Mouse (Mus musculus) forebrain, embryonic 10.5 days (tissue): ENCODE results near the gene Dctn5. TPM values are rescaled to one million over a fixed set of nuclear protein-coding genes. Genes with fewer than 3 reads are reported as not detected.

Source experiments
- DNase-seq: peaks from one replicate; pipeline ENCODE4 v3.0.0-alpha.2; 2017; ENCODE audit warnings: low spot score; ENCODE audit errors: extremely low spot score
- H3K27ac ChIP-seq: fragments of 300-500 bp; sonication (generic); 2 replicates; pipeline ENCODE4 v1.5.1; 2016; ENCODE audit warnings: mild to moderate bottlenecking
- H3K27me3 ChIP-seq: fragments of 300-500 bp; sonication (generic); 2 replicates; pipeline ENCODE4 v1.6.1; 2016; ENCODE audit warnings: mild to moderate bottlenecking; ENCODE audit not compliant: poor library complexity, severe bottlenecking
- H3K36me3 ChIP-seq: fragments of 300-500 bp; sonication (generic); replicated peaks from 2 replicates; pipeline ENCODE4 v1.6.1; 2016; ENCODE audit warnings: mild to moderate bottlenecking, moderate library complexity
- H3K4me1 ChIP-seq: fragments of 300-500 bp; sonication (generic); 2 replicates; pipeline ENCODE4 v1.6.1; 2016
- H3K4me3 ChIP-seq: fragments of 300-500 bp; sonication (generic); 2 replicates; pipeline ENCODE4 v1.5.1; 2016; ENCODE audit warnings: mild to moderate bottlenecking, moderate library complexity
- H3K9me3 ChIP-seq: fragments of 300-500 bp; sonication (generic); 2 replicates; pipeline ENCODE4 v1.6.1; 2016; ENCODE audit warnings: mild to moderate bottlenecking, moderate library complexity
- WGBS: fragments of 180-500 bp; shearing (Covaris S2); methylation state at CpG from one replicate; pipeline ENCODE4 v1.1.7; 2016; 5-methylcytosine and 5-hydroxymethylcytosine counted together
- polyA plus RNA-seq: library from polyadenylated mRNA; unstranded; fragments of >200 nt; fragmentation: Nextera tagmentation; extraction: Ambion mirVana; gene quantifications from 2 replicates; pipeline ENCODE4 v1.2.1, GENCODE M21; 2016

The Dctn5 gene
- polyA plus RNA-seq, 1 experiment from 2014 or later = 118 TPM

DNA sequence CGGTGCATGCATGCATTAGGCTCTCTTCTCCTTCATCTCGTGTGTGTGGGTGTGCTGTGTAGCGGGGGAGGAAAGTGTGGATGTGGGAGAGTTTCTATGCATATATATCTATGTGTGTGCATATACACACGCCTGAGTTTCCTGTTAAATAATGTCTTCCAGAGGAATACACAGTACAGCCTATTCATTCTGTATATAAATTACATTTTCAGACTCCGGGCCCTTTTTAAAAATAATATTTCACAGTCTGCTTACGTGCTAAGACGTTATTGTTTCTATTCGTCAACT lies 441 bp downstream of the Dctn5 start:
- H3K27me3 ChIP-seq = no peaks in the 10 kb centered on the region
- peak overlapping the region; percentile 93 for H3K4me3 ChIP-seq
- 22% methylated on average over 8 of the region's 8 CpGs for WGBS
- H3K4me1 ChIP-seq = peaks cover 20% of the 10 kb centered on the region
- H3K9me3 ChIP-seq = no peaks in the 10 kb centered on the region
- peaks cover 57% of the 10 kb centered on the region for H3K36me3 ChIP-seq
- peak overlapping the region; percentile 93 for H3K27ac ChIP-seq
- DNase-seq = no peak

DNA sequence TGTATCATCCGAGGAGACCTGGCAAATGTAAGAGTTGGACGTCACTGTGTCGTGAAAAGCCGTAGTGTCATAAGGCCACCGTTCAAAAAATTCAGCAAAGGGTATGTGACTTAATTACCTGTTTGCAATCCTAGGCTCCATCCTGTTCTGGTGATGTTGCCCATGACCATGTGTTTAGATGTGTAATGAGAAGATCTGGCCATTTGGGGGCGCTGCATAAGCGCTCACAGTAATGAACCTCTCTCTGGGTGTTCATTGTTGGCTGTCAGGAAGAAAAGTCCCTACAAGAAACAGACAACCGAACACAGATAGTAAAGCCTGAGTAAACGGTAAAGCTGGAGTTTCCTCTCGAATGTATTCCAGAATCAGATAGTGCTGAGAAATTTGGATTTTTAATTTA lies 2.2 kb downstream of the Dctn5 start:
- Histone ChIP-seq H3K27me3 (no peaks in the 10 kb centered on the region), H3K36me3 (peaks cover 58% of the 10 kb centered on the region), H3K4me3 (no peak overlapping the region), H3K27ac (no peak overlapping the region), H3K9me3 (no peaks in the 10 kb centered on the region), H3K4me1 (peaks cover 20% of the 10 kb centered on the region)
- 75% methylated on average over 10 of the region's 10 CpGs for WGBS
- DNase-seq = no peak

DNA sequence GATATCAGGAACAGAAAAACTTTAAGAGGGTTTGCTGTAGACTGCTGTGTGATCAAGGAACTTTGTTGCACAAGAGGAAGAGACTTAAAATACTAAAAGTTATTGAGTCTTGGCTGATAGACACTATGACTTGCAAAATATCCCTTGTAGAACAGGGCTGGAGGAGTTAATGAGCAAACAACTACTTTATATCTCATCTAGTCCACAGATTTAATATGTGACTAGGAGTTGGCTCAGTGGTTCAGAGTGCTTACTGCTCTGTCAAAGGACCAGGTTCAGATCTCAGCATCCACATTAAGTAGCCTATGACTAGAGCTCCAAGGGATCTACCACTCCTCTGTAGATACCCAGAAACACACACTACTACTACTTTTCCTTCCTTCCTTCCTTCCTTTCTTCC lies 4.2 kb downstream of the Dctn5 start:
- no peak overlapping the region for H3K27ac ChIP-seq
- no peak for DNase-seq
- no peaks in the 10 kb centered on the region for H3K27me3 ChIP-seq
- no peaks in the 10 kb centered on the region for H3K9me3 ChIP-seq
- H3K4me3 ChIP-seq = no peak overlapping the region
- peaks cover 9% of the 10 kb centered on the region for H3K4me1 ChIP-seq
- H3K36me3 ChIP-seq = peaks cover 78% of the 10 kb centered on the region

DNA sequence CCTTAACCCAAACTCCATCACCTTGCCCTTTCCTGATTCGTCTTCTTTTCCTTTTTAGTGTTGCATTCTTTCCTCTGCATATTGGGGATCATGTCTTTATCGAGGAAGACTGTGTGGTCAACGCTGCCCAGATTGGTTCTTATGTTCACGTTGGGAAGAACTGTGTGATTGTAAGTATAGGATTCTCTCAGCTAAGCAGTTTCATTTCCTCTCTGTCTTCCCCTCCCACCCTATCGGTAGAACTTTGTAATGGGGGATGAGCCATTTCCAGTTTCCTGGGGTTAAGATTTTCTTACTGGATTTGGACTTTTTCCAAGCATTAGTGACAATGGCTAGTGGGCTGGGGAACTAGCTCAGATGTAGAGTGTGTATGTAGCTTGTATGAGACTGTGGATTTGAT lies 5.3 kb downstream of the Dctn5 start:
- Histone ChIP-seq H3K36me3 (peaks cover 89% of the 10 kb centered on the region), H3K27me3 (no peaks in the 10 kb centered on the region)
- WGBS = 96% methylated on average over 5 of the region's 5 CpGs

DNA sequence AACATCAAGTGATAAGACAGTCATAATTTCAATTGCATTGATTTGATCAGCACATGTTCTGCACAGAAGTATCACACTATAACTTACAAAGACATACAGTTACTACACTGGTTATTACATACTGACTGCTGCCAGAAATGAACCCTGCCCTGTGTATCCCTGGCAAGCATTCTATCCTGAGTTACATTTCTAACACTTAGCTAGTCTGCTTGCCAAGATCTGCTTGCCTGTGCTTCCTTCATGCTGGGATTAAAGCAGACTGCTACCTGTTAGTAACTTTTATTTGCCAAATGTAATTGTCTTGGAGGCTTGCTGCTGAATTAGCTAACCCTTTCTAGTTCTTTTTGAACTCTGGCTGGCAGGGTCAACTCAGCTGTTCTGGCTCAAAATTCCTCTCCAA lies 8.2 kb downstream of the Dctn5 start:
- no peak for DNase-seq
- Histone ChIP-seq H3K36me3 (peaks cover 98% of the 10 kb centered on the region), H3K27me3 (no peaks in the 10 kb centered on the region), H3K9me3 (no peaks in the 10 kb centered on the region), H3K4me1 (no peaks in the 10 kb centered on the region), H3K4me3 (no peak overlapping the region), H3K27ac (no peak overlapping the region)

More for the DNA sequence above, 5.3 kb downstream of the Dctn5 start:
- Histone ChIP-seq H3K4me3 (no peak overlapping the region), H3K4me1 (peaks cover 7% of the 10 kb centered on the region), H3K9me3 (no peaks in the 10 kb centered on the region), H3K27ac (no peak overlapping the region)
- no peak for DNase-seq

DNA sequence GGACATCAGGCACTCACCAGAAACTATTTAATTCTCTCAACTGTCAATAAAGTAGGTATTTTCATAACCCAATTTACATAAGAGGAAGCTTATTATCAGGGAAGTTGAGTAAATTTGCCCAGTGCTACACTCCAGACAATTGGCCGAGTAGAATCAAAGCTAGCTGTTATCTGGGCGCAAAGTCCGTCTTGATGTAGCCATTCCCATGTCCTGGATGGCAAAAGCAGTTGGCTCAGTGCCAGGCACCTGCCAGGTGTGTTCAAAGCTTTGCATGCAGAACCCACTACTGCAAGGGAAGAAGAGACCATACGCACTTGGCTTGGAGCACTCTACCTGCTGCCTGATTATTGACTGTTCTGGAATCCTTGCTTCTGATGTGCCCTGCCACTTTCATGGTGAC lies 19.6 kb downstream of the Dctn5 start:
- H3K36me3 ChIP-seq = peaks cover 37% of the 10 kb centered on the region
- 96% methylated on average over 4 of the region's 4 CpGs for WGBS

DNA sequence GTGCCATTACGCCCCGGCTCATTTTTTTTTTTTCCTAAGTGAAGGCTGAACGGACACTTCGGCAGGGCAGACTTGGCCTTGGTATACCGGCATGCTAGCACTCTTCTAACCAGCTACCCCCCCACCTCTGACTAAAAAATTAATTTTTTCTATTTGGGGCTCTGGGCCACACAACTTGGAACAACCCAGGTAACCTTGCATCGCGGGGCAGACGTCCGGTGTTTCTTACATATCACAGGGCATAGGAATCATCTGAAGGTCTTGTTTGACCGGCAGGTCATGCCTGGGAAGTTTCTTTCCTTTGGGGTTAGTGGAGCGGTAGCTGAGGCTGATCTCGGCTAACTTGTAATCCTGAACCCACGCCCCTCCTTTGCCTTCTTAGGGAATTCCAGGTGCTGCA lies 25.6 kb downstream of the Dctn5 start:
- no peaks in the 10 kb centered on the region for H3K27me3 ChIP-seq
- H3K4me1 ChIP-seq = peaks cover 48% of the 10 kb centered on the region
- H3K4me3 ChIP-seq = peak overlapping the region; percentile 84
- no peak for DNase-seq
- peak overlapping the region; percentile 94 for H3K27ac ChIP-seq
- 8% methylated on average over 13 of the region's 13 CpGs for WGBS
- peaks cover 34% of the 10 kb centered on the region for H3K36me3 ChIP-seq
- no peaks in the 10 kb centered on the region for H3K9me3 ChIP-seq

More for the DNA sequence above, 19.6 kb downstream of the Dctn5 start:
- no peak for DNase-seq
- no peaks in the 10 kb centered on the region for H3K27me3 ChIP-seq
- H3K4me3 ChIP-seq = no peak overlapping the region
- H3K9me3 ChIP-seq = no peaks in the 10 kb centered on the region
- peaks cover 4% of the 10 kb centered on the region for H3K4me1 ChIP-seq
- H3K27ac ChIP-seq = no peak overlapping the region

DNA sequence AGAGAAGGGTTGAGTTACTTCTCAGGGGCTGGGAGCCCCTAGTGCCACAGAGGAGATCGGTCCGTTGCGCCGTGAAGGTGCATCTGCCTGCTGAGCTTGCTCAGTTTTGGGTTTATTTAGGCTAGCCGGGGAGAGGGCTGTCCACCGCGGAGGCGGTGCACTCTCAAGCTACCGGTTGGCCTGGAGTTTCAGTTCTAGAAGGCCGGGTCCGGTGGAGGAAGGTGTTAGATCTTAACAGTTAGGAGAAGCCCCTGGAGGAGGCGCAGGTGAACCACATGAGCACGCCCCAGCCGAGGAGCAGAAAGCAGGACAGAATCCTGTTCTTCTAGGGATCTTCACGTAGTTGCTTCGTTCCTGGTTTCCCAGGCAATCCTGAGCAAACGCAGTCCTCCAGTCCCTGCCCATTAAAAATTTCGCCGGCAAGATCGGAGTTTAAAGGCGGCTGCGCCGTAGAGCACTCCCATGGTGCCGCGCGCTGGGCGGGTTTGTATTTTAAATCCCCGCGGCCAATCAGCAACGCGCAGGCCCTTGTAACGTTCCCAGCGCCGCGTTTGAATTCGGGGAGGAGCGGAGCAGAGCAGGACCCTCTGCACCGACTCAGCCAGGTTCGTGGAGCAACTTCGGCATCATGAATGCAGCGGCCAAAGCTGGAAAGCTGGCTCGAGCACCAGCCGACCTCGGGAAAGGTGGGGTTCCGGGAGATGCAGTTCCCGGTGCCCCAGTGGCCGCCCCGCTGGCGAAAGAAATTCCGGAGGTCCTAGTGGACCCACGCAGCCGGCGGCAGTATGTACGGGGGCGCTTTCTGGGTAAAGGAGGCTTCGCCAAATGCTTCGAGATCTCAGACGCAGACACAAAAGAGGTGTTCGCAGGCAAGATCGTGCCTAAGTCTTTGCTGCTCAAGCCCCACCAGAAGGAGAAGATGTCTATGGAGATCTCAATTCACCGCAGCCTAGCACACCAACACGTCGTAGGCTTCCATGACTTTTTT lies 26.4 kb downstream of the Dctn5 start, which contains the start of gene Plk1:
Gene Plk1 (plus strand): TSS at position 525 of the 988 bp plus-strand sequence.
- Histone ChIP-seq H3K4me3 (peak within 1 kb of the TSS; percentile 84), H3K9me3 (no peaks in the 10 kb centered on the region), H3K4me1 (peaks cover 48% of the 10 kb centered on the region), H3K27me3 (no peaks in the 10 kb centered on the region), H3K27ac (peak within 1 kb of the TSS; percentile 94), H3K36me3 (peaks cover 39% of the 10 kb centered on the region)
- under 1% methylated on average over 63 of the region's 63 CpGs for WGBS
- peak; percentile 92 for DNase-seq

DNA sequence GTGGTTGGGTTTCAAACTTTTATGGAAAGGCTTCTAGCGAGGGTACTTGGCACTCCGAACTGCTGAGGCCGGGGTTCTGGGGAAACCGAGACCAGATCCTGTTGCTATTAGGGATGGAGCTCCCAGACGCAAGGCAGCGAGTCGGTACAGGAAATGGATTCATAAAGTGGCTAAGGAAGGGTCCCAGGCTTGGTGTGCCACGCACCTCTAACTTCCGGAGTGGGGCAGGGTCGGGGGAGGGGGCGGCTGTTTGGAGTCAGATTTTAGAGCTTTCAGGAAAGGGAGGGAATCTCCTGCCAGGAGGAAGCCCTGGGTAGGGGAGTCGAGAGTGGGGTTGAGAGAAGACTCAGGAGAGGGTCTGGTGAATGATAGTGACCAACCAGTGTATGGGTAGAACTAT lies 27.2 kb downstream of the Dctn5 start:
- H3K27ac ChIP-seq = peak overlapping the region; percentile 94
- no peaks in the 10 kb centered on the region for H3K9me3 ChIP-seq
- H3K4me1 ChIP-seq = peaks cover 48% of the 10 kb centered on the region
- H3K36me3 ChIP-seq = peaks cover 47% of the 10 kb centered on the region
- WGBS = under 1% methylated on average over 12 of the region's 12 CpGs
- no peaks in the 10 kb centered on the region for H3K27me3 ChIP-seq
- peak; percentile 41 for DNase-seq
- peak overlapping the region; percentile 84 for H3K4me3 ChIP-seq

DNA sequence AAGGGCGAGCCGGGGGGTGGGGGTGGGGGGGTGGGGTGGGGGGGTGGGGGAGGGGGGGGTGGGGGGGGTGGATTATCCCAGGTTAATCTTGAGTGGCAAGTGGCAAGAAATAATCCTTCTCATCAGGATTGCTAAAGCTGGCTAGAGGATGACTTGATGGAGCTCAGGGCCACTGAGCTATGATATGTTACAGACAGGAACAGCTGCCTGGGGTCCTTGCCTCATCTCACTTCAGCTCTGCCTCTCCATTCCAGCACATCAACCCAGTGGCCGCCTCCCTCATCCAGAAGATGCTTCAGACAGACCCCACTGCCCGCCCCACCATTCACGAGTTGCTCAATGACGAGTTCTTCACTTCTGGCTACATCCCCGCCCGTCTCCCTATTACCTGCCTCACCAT lies 30.9 kb downstream of the Dctn5 start:
- H3K9me3 ChIP-seq = no peaks in the 10 kb centered on the region
- H3K36me3 ChIP-seq = peaks cover 85% of the 10 kb centered on the region
- no peaks in the 10 kb centered on the region for H3K27me3 ChIP-seq
- no peak for DNase-seq
- no peak overlapping the region for H3K27ac ChIP-seq
- 92% methylated on average over 6 of the region's 8 CpGs for WGBS
- no peak overlapping the region for H3K4me3 ChIP-seq
- peaks cover 31% of the 10 kb centered on the region for H3K4me1 ChIP-seq

DNA sequence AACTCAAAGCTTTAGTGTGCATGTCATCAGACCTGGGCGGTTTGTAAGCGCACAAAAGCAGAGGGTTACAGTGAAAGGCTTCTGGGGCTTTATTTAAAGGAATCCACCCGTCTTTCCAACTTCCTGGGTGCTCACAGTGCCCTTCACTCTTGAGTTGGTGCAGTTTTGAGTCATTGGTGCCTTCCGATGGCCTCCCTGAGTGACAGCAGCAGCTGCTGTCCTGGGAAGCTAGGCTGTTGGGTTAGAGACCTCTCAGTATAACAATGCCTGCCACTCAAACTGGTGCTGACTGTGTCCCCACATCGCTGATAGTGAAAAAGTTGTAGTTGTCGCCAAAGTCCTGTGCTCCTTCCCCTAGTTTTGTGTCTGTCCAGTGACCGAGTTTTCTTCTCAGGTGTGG lies 34.4 kb downstream of the Dctn5 start:
- 94% methylated on average over 7 of the region's 7 CpGs for WGBS
- 0 out of 2 replicates have a peak, but pooled peaks cover 8% of the 10 kb centered on the region for H3K4me1 ChIP-seq
- H3K36me3 ChIP-seq = peaks cover 88% of the 10 kb centered on the region
- no peak overlapping the region for H3K27ac ChIP-seq
- H3K9me3 ChIP-seq = no peaks in the 10 kb centered on the region
- DNase-seq = no peak
- H3K27me3 ChIP-seq = no peaks in the 10 kb centered on the region
- no peak overlapping the region for H3K4me3 ChIP-seq

DNA sequence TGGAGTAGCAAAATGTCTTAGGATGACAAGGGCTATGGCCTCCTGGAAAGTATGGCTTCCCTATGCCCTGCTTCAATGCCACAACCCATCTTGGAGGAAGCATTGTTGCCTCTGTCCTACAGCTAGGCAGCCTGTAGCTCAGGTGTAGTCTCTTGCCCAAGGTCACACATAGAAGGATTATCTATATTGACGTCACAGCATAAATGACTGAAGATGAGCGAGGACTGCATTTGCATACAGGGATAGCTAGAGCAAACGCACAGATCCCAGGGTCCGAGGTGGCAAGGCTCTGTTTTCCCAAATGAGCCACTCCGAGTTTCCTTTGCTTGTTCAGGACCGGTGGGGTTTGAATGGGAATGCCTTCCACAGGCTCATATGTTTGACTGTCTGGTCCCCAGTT lies 37.9 kb downstream of the Dctn5 start:
- H3K36me3 ChIP-seq = peaks cover 53% of the 10 kb centered on the region

DNA sequence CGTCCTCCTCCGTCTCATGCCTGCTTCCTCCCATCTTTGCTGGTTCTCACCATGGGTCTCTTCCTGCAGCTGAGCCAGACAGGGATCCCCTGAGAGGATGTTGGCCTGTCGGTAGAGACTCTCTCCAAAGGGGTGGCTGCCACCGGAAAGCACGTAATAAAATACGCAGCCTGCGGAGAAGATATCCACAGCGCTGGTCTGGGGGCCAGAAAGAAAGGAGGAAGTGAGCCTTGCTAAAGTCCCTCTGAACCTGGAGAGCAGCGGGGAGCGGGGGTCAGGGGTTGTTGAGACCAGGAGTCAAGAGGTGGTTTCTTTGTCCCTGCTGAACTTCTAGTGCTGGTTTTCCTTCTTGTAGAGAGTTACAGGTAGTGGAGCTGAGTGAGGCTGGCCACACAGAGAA lies 38.8 kb downstream of the Dctn5 start:
- Histone ChIP-seq H3K27me3 (no peaks in the 10 kb centered on the region), H3K36me3 (peaks cover 44% of the 10 kb centered on the region), H3K27ac (no peak overlapping the region), H3K4me3 (no peak overlapping the region), H3K9me3 (no peaks in the 10 kb centered on the region), H3K4me1 (no peaks in the 10 kb centered on the region)
- 82% methylated on average over 10 of the region's 10 CpGs for WGBS
- DNase-seq = no peak

More for the DNA sequence above, 37.9 kb downstream of the Dctn5 start:
- 83% methylated on average over 6 of the region's 6 CpGs for WGBS
- DNase-seq = no peak
- no peaks in the 10 kb centered on the region for H3K27me3 ChIP-seq
- H3K27ac ChIP-seq = no peak overlapping the region
- no peaks in the 10 kb centered on the region for H3K4me1 ChIP-seq
- H3K4me3 ChIP-seq = no peak overlapping the region
- H3K9me3 ChIP-seq = no peaks in the 10 kb centered on the region
